Mouse (Mus musculus) limb, embryonic 13.5 days (tissue): ENCODE measurements around the gene Rnf215. TPM values are rescaled to one million over a fixed set of nuclear protein-coding genes. Genes with fewer than 3 reads are reported as not detected.
A peak's percentile ranks its signal among the peaks of the same experiment; 100 is the strongest.

Source experiments
- ATAC-seq: fragments of 200-750 bp; cut with Nextera tagmentation; 2 replicates; pipeline ENCODE4 v1.8.0; 2017; ENCODE audit warnings: low read depth, moderate number of reproducible peaks, moderate TSS enrichment; ENCODE audit not compliant: low FRiP score
- H3K27ac ChIP-seq: fragments of 300-500 bp; sonication (generic); 2 replicates; pipeline ENCODE4 v1.5.1; 2015; ENCODE audit warnings: inconsistent platforms, mild to moderate bottlenecking, moderate library complexity
- H3K27me3 ChIP-seq: fragments of 300-500 bp; sonication (generic); 2 replicates; pipeline ENCODE4 v1.6.1; 2015; ENCODE audit warnings: mild to moderate bottlenecking, inconsistent platforms
- H3K36me3 ChIP-seq: fragments of 300-500 bp; sonication (generic); 2 replicates; pipeline ENCODE4 v1.6.1; 2015; ENCODE audit warnings: inconsistent platforms, mild to moderate bottlenecking, moderate library complexity
- H3K4me1 ChIP-seq: fragments of 300-500 bp; sonication (generic); 2 replicates; pipeline ENCODE4 v1.6.1; 2015; ENCODE audit warnings: inconsistent platforms
- H3K4me2 ChIP-seq: fragments of 300-500 bp; sonication (generic); replicated peaks from 2 replicates; pipeline ENCODE4 v1.6.1; 2015; ENCODE audit warnings: inconsistent platforms, mild to moderate bottlenecking, moderate library complexity
- H3K4me3 ChIP-seq: fragments of 300-500 bp; sonication (generic); 2 replicates; pipeline ENCODE4 v1.5.1; 2015; ENCODE audit warnings: moderate library complexity, mild to moderate bottlenecking, inconsistent platforms
- H3K9ac ChIP-seq: fragments of 300-500 bp; sonication (generic); 2 replicates; pipeline ENCODE4 v1.6.1; 2015; ENCODE audit warnings: mild to moderate bottlenecking, inconsistent platforms
- H3K9me3 ChIP-seq: fragments of 300-500 bp; sonication (generic); 2 replicates; pipeline ENCODE4 v1.6.1; 2016; ENCODE audit warnings: inconsistent platforms
- WGBS: fragments of 180-500 bp; shearing (Covaris S2); methylation state at CpG from one replicate; pipeline ENCODE4 v1.1.7; 2015; 5-methylcytosine and 5-hydroxymethylcytosine counted together
- polyA plus RNA-seq: library from polyadenylated mRNA; unstranded; fragments of >200 nt; fragmentation: Nextera tagmentation; extraction: Ambion mirVana; gene quantifications from 2 replicates; pipeline ENCODE4 v1.2.1, GENCODE M21; 2015

Gene Rnf215
- 38.6 and 39.0 TPM in 2 replicates for polyA plus RNA-seq

DNA sequence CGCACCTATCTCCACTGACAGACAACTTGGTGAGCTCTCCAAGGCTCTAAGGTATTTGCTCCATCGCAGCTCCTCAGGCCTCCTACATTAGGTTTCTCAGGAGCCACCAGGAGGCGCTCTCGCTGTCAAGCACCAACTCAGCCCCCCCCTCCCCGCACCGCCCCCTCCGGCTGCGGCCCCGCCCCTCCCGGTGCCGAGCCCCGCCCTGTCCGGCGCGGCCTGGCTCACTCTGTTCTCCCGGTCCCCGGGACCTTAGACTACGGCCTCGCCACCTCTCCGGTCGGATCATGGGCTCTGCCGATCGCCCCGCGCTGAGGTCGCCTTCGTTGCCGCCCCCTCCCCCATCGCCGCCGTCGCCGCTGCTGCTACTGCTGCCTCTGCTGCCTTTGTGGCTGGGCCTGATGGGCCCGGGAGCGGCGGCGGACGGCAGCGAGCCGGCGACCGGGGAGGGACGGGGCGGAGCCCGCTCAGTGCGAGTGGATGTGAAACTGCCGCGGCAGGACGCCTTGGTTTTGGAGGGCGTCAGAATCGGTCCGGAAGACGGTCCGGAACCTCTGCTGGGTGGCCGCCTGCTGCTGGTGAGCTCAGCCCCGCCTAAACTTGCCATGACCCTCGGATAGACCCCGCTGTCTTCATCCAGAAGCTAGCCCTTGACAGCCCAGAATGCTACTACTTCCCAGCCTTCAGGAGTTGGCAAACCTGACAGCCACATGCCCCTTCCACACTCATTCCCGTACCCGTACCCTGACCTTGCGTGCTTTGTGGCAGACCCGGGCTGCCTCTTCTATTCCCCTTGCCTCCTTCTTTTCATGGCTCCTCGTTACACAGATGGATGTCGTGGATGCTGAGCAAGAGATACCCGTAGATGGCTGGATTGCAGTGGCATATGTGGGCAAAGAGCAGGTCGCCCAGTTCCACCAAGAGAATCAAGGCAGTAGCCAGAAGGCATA is at the start of gene Rnf215:
Gene Rnf215, plus strand, starts transcription at position 217 of the 950 bp plus-strand sequence.
- peaks cover 39% of the 10 kb centered on the region for H3K36me3 ChIP-seq
- no peaks in the 10 kb centered on the region for H3K27me3 ChIP-seq
- peak; percentile 94 for ATAC-seq
- WGBS, result 2% methylated on average over 66 of the region's 66 CpGs
- H3K4me1 ChIP-seq, result peaks cover 14% of the 10 kb centered on the region
- peaks cover 3% of the 10 kb centered on the region; the same call in 1 of the 2 replicates for H3K9me3 ChIP-seq
- peak within 1 kb of the TSS; percentile 93 for H3K4me2 ChIP-seq
- peak within 1 kb of the TSS; percentile 96 for H3K9ac ChIP-seq
- peak within 1 kb of the TSS; percentile 74; the same call in 1 of the 2 replicates for H3K27ac ChIP-seq
- peak within 1 kb of the TSS; percentile 84 for H3K4me3 ChIP-seq

DNA sequence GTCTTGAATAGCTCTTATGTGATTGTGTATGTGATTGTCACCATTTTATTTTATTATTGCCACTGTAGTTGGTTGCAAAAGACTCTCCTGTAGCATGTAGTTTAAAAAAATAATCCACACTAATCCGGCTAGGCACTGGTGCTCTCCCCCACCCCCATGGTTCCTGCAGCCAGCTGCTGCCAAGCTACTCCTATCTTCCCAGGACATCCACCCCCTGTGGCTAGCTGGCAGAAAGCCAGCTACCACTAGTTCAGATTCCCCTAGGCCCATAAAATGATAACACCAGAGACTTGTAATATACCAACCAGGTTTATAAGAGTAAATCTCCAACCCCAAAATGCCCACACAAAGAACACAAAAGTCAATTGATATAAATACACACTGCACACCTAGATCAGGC is 48.8 kb upstream of the Rnf215 start:
- Histone ChIP-seq H3K4me2 (no peak overlapping the region), H3K4me3 (no peak overlapping the region), H3K4me1 (no peaks in the 10 kb centered on the region), H3K27ac (no peak overlapping the region), H3K27me3 (no peaks in the 10 kb centered on the region), H3K36me3 (peaks cover 6% of the 10 kb centered on the region; the same call in 1 of the 2 replicates), H3K9ac (no peak overlapping the region), H3K9me3 (no peaks in the 10 kb centered on the region)
- 53% methylated on average over 1 of the region's 1 CpGs for WGBS
- no peak for ATAC-seq

DNA sequence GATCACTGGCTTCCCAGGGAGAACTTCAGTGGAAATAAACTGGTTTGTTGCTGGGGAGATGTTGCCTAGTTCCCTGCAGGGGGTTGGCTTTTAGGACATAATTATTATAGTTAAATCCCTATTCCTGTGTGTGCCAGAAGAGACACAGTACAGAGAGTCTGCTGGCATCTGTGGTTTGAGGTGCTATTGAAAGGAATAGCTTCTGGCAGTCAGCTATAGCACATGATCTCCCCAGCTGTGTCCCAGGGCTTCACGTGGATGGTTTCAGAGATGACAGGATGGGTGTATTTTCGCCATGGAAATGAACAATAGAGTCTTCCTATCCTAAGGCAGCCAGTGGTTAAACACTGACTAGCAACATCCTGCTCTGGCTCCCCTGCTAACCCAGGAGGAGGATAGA is 47.7 kb upstream of the Rnf215 start:
- Histone ChIP-seq H3K36me3 (peaks cover 14% of the 10 kb centered on the region), H3K4me3 (no peak overlapping the region), H3K27ac (no peak overlapping the region), H3K27me3 (no peaks in the 10 kb centered on the region), H3K9me3 (no peaks in the 10 kb centered on the region), H3K4me2 (no peak overlapping the region), H3K4me1 (no peaks in the 10 kb centered on the region), H3K9ac (0 out of 2 replicates have a peak overlapping the region, but pooled peaks have one; percentile 14)
- 68% methylated on average over 2 of the region's 2 CpGs for WGBS
- ATAC-seq, result no peak

DNA sequence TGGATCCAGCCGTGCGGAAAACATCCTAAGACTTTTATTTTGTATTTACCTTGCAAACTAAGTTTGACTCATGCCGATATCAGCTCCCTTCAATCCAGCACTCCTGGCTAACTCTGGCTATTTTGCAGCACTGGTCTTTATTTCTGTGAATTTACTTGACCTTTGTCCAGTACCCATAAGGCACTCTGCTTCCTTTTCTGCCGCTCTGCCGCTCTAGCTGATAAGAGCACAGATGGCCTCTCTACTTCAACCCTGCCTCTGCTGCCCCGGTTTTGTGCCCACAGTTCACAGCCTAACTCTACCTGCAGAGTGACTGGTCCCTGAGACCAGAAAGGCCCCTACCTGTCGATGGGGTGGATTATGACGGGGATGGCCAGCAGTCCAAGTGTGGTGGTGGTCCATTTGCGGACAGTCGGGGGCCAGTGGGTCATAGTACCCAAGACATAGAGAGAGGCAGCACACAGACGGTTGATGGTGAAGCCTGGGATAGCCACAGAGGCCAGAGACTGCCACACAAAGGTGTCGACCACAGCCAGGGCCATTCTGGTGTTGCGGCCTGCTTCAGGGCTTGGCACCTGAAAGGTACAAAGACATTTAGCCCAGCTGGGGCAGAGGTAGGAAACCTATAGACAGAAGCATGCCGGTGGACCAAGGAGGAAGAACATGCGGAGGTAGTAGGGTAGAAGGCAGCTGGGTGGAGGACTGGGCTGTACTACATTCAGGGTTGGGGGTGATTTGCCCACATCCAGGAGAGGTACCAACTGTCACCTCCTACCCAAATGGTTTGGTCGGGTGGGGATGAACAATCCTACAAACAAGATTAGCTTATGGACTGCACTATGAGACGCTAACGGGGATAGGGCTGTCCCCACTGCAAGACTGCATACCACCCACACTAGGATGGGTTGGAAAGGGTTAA is 41.3 kb upstream of the Rnf215 start:
- no peak overlapping the region for H3K27ac ChIP-seq
- peaks cover 14% of the 10 kb centered on the region for H3K36me3 ChIP-seq
- H3K4me2 ChIP-seq, result no peak overlapping the region
- no peaks in the 10 kb centered on the region for H3K27me3 ChIP-seq
- no peak overlapping the region for H3K9ac ChIP-seq
- no peak overlapping the region for H3K4me3 ChIP-seq
- H3K9me3 ChIP-seq, result no peaks in the 10 kb centered on the region
- peaks cover 25% of the 10 kb centered on the region for H3K4me1 ChIP-seq
- no peak for ATAC-seq
- WGBS, result 89% methylated on average over 18 of the region's 18 CpGs

DNA sequence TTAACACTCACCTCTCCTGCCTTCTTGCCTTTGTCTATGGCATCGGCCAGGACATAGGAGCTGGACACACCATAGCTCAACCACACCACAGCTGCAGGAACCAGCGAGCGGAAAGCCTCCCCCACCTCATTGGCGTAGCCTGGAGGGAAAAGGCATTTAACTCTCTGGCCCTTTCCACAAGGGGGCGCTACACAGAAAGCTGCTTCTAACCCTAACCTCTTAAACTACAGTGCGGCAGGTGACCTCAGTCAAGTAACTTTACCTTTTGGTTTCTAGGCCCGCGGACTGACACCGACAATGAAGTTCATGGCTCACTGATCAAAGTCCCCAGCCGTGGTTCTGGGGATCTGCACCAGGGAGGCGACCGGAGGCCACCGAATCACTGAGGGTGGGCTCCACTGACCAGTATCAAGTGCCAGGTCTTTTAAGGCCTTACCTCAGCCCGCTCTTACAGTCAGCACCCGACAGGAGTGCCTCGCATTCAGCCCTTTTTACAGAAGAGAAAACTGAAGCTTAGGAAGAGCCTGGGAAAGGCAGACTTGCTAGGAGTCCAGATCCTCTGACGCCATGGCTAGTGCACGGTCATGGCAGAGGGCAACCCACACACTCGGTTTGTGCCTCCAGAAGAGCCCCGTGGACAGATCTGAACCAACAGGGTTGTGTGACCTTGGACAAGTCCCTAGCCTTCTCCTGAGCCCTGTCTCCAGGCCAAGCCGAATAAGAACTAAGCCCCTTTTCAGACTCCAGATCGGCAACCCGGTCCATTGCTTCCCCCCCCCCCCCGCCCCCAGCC is 40.4 kb upstream of the Rnf215 start:
- Histone ChIP-seq H3K9ac (peak overlapping the region; percentile 67), H3K4me1 (peaks cover 25% of the 10 kb centered on the region), H3K9me3 (no peaks in the 10 kb centered on the region), H3K4me2 (peak overlapping the region; percentile 90), H3K27me3 (no peaks in the 10 kb centered on the region), H3K4me3 (peak overlapping the region; percentile 52), H3K27ac (no peak overlapping the region), H3K36me3 (peaks cover 14% of the 10 kb centered on the region)
- 9% methylated on average over 23 of the region's 24 CpGs for WGBS
- ATAC-seq, result no peak

DNA sequence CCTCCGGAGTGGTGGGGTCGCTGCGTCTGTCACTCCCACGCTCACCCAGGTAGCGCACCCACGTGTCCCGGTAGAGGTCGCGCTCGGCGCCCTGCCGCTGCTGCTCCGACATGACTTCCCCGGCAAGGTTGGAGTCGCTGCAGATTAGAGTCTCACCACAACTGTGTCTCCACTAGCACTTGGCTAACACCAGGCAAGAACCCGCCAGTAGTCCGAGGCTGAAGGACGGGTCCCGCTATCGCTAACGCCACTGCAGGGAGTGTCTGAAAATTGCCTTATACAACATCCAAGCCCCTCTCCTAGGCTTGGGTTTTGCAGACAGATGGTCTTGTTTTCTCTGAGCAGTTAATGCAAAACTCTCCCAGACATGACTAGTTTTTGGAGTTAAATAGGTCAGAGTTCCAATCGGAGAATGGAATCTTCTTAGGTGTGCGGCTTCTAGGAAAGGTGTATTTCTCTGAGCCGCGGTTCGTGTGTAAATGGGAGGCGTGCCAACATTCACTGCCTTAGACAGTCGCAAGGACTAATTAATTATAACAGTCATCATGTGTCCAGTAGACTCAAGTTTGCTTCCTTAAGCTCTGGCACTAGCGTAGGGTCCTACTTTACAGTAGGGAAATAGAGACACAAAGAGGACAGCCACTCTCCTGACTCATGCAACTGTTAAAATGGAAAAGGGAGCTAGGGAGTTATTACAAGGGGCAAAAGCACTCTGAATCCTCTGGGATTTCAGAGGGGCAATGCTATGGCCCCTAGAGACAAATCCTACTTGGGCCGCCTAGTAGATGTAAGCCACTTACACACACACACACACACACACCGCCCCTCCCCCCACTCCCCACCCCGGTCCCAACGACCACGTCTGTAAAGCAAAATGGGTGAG is 39.6 kb upstream of the Rnf215 start, which contains the start of gene Mtfp1:
Gene Mtfp1, minus strand, starts transcription at position 275 of the 883 bp plus-strand sequence.
- Histone ChIP-seq H3K9me3 (no peaks in the 10 kb centered on the region), H3K4me3 (peak within 1 kb of the TSS; percentile 52), H3K4me1 (peaks cover 25% of the 10 kb centered on the region), H3K9ac (peak within 1 kb of the TSS; percentile 67), H3K36me3 (peaks cover 14% of the 10 kb centered on the region), H3K27ac (peak within 1 kb of the TSS; percentile 70; the same call in 1 of the 2 replicates), H3K4me2 (peak within 1 kb of the TSS; percentile 90), H3K27me3 (no peaks in the 10 kb centered on the region)
- 7% methylated on average over 34 of the region's 34 CpGs for WGBS
- ATAC-seq, result no peak

DNA sequence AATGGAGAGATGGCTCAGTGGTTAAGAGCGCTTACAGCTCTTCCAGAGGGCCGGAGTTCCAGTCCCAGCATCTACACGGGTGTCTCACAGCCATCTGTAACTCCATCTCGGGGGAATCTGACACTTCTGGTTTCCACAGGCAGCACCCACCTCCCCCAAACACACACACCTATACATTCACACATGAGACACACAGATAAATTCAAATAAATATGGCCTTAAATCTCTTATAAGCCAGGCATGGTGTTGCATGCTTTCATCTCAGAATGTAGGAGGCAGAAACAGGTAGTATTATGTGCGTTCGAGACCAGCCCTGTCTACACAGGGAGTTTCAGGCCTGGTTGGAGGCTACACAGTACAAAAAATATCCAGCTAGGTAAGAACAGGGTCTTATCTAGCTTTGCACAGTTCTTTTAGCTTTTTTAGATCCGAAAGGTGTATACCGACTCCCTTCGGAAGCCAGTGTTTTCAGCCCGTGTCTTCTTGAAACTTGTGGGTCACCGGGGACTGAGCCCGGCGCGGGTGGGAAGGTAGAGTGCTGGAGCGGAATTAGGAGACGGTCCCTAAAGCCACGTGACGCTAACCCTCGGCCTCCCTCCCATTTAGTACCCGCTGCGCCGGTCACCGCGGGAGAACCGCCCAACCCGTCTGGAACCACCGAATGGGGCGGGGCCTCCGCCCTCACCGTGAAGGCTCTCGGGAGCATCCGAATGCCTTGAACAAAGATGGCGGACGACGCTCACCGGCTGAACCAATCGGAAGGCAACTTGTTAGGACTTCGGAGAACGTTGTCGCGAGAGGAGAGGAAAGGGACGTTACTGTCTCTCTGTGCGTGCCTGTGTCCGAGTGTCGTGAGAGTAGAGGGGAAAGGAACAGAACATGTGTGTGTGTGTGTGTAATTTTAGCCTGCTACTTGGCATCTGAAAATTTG is 38.7 kb upstream of the Rnf215 start:
- peak; percentile 94 for ATAC-seq
- Histone ChIP-seq H3K27me3 (no peaks in the 10 kb centered on the region), H3K9me3 (no peaks in the 10 kb centered on the region), H3K4me3 (peak overlapping the region; percentile 52), H3K27ac (peak overlapping the region; percentile 85), H3K9ac (peak overlapping the region; percentile 87), H3K4me2 (peak overlapping the region; percentile 90), H3K4me1 (peaks cover 25% of the 10 kb centered on the region), H3K36me3 (peaks cover 7% of the 10 kb centered on the region)
- WGBS, result 3% methylated on average over 45 of the region's 45 CpGs

DNA sequence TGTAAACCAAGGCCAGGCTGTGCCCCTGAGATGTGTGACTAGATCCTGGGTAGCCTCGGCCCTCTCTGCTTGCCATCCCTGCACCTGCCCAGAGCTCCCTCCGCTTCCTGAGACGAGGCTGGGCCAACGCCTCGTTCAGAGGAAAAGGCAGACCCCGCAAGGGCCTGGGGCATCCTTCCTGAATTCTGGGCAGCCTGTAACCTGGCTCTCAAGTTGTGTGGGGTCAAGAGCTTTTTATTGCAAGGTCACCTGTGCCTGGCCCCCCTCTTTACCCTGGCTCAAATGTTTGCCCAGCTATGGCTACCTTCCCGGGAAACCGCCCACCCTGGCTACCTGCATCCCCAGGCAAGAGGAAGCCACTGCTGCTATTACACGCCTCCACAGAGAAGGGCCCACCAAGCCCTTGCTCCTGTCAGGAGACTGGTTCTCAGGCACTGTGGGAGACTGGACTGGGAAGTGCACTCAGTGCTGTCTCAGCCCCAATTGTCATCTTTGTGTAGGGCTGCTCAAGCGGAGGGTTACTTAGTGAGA is 37.8 kb upstream of the Rnf215 start:
- 31% methylated on average over 10 of the region's 10 CpGs for WGBS
- H3K4me3 ChIP-seq, result peak overlapping the region; percentile 52
- H3K9me3 ChIP-seq, result no peaks in the 10 kb centered on the region
- ATAC-seq, result peak; percentile 55
- no peaks in the 10 kb centered on the region for H3K27me3 ChIP-seq
- peak overlapping the region; percentile 87 for H3K9ac ChIP-seq
- H3K4me1 ChIP-seq, result peaks cover 25% of the 10 kb centered on the region
- peaks cover under 1% of the 10 kb centered on the region; the same call in 1 of the 2 replicates for H3K36me3 ChIP-seq
- H3K4me2 ChIP-seq, result peak overlapping the region; percentile 90
- peak overlapping the region; percentile 85 for H3K27ac ChIP-seq

DNA sequence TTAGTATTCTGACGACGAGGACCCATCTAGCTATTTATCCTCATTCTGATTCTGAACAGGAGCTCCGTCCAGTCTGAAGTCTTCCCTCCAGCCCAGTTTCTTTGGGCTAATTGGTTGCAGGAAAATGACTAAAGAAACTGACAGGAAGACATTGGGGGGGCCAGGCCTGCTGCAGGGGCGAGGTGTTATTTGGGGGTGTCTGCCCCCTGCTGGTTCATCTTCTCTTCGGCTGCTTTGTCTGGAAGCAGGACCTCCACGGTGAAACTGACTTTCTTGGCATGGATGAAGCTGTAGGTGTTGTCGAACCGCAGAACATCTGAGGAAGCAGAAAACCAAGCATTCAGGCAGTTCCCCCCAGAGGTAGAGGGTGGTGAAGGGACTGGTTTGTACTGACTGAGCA is 36.9 kb upstream of the Rnf215 start:
- Histone ChIP-seq H3K4me2 (no peak overlapping the region), H3K4me1 (peaks cover 25% of the 10 kb centered on the region), H3K27me3 (no peaks in the 10 kb centered on the region), H3K9ac (no peak overlapping the region), H3K27ac (no peak overlapping the region), H3K36me3 (no peaks in the 10 kb centered on the region), H3K9me3 (no peaks in the 10 kb centered on the region), H3K4me3 (no peak overlapping the region)
- 61% methylated on average over 8 of the region's 8 CpGs for WGBS
- ATAC-seq, result no peak
